Mouse (Mus musculus) kidney, adult 2 months (tissue): ENCODE results near the gene Tmem199. TPM values are rescaled to one million over a fixed set of nuclear protein-coding genes. Genes with fewer than 3 reads are reported as not detected.

Experiments used
- DNase-seq: peaks from one replicate; pipeline ENCODE4 v3.0.0; 2021
- H3K27ac ChIP-seq: fragments of 200-500 bp; 2 replicates; pipeline ENCODE4 v1.5.1; 2012; ENCODE audit warnings: low read depth, low read length, control low read depth, inconsistent platforms; ENCODE audit not compliant: insufficient read depth
- H3K27me3 ChIP-seq: fragments of 200-500 bp; replicated peaks from 2 replicates; pipeline ENCODE4 v1.6.1; 2012; ENCODE audit warnings: mild to moderate bottlenecking, moderate library complexity, low read length, inconsistent platforms; ENCODE audit not compliant: control insufficient read depth, insufficient read depth
- H3K36me3 ChIP-seq: fragments of 200-500 bp; 2 replicates; pipeline ENCODE4 v1.6.1; 2012; ENCODE audit warnings: mild to moderate bottlenecking, moderate library complexity, low read length, inconsistent platforms; ENCODE audit not compliant: control insufficient read depth, insufficient read depth
- H3K4me1 ChIP-seq: fragments of 200-500 bp; 2 replicates; pipeline ENCODE4 v1.6.1; 2011; ENCODE audit warnings: low read length; ENCODE audit not compliant: control insufficient read depth, insufficient read depth
- H3K4me3 ChIP-seq: fragments of 200-500 bp; 2 replicates; pipeline ENCODE4 v1.5.1; 2011; ENCODE audit warnings: mild to moderate bottlenecking, low read depth, low read length, control low read depth; ENCODE audit not compliant: insufficient read depth
- CTCF ChIP-seq: fragments of 200-500 bp; conservative IDR thresholded peaks from 2 replicates; pipeline ENCODE4 v1.5.1; 2011; ENCODE audit warnings: low read depth, mild to moderate bottlenecking, control low read depth, low read length, moderate library complexity, mixed read lengths; ENCODE audit not compliant: insufficient read depth, insufficient read length
- POLR2A ChIP-seq: fragments of 200-500 bp; IDR thresholded peaks from one replicate; pipeline ENCODE4 v1.6.1; 2011; ENCODE audit warnings: low read depth, low read length, control low read depth
- WGBS: fragments of 180-500 bp; shearing (Covaris S2); methylation state at CpG from one replicate; pipeline ENCODE4 v1.1.7; 2018; 5-methylcytosine and 5-hydroxymethylcytosine counted together
- polyA plus RNA-seq: library from polyadenylated mRNA; depleted of rRNA; stranded (reverse); fragments of >200 nt; gene quantifications from 2 replicates; pipeline ENCODE4 v1.2.3, GENCODE M21; 2012; rRNA removed

Tmem199 gene
- polyA plus RNA-seq: 14.0 and 15.9 TPM in 2 replicates

- H3K4me3 ChIP-seq: peak within 1 kb of the TSS; percentile 91
- under 1% methylated on average over 61 of the region's 67 CpGs for WGBS
- TF ChIP-seq CTCF (no peak), POLR2A (peak; percentile 6)
- peak within 1 kb of the TSS; percentile 61 for H3K27ac ChIP-seq
- peak; percentile 95 for DNase-seq
- peaks cover 5% of the 10 kb centered on the region; the same call in 1 of the 2 replicates for H3K4me1 ChIP-seq
- H3K36me3 ChIP-seq: peaks cover 3% of the 10 kb centered on the region
- no peaks in the 10 kb centered on the region for H3K27me3 ChIP-seq
Measured at GRCm38 (mm10) chr11:78512025-78512957, at the start of gene Tmem199, which contains the start of gene Poldip2. Gene Tmem199, minus strand, starts transcription at chr11:78512172. Gene Poldip2, plus strand, starts transcription at chr11:78512193.

- Histone ChIP-seq H3K4me1 (peaks cover 3% of the 10 kb centered on the region; the same call in 1 of the 2 replicates), H3K4me3 (no peak overlapping the region), H3K27me3 (no peaks in the 10 kb centered on the region), H3K36me3 (no peaks in the 10 kb centered on the region), H3K27ac (no peak overlapping the region)
- peak; percentile 85 for DNase-seq
- TF ChIP-seq POLR2A (no peak), CTCF (peak; percentile 85)
- WGBS: 9% methylated on average over 4 of the region's 4 CpGs
Measured at GRCm38 (mm10) chr11:78560447-78560846, 48.5 kb upstream of the Tmem199 start.

- WGBS: 43% methylated on average over 8 of the region's 8 CpGs
- peak; percentile 77 for DNase-seq
- H3K27ac ChIP-seq: peak overlapping the region; percentile 21; the same call in 1 of the 2 replicates
- no peaks in the 10 kb centered on the region for H3K27me3 ChIP-seq
- peaks cover 3% of the 10 kb centered on the region; the same call in 1 of the 2 replicates for H3K4me1 ChIP-seq
- no peak for TF ChIP-seq POLR2A
- peak; percentile 76 for TF ChIP-seq CTCF
- H3K4me3 ChIP-seq: no peak overlapping the region
- no peaks in the 10 kb centered on the region for H3K36me3 ChIP-seq
Measured at GRCm38 (mm10) chr11:78557241-78557640, 45.3 kb upstream of the Tmem199 start.

GRCm38 (mm10) chr11:78556070-78556469, 44.1 kb upstream of the Tmem199 start:
- 69% methylated on average over 4 of the region's 4 CpGs for WGBS
- Histone ChIP-seq H3K36me3 (no peaks in the 10 kb centered on the region), H3K4me1 (peaks cover 6% of the 10 kb centered on the region; the same call in 1 of the 2 replicates), H3K27ac (peak overlapping the region; percentile 46; the same call in 1 of the 2 replicates), H3K27me3 (no peaks in the 10 kb centered on the region), H3K4me3 (no peak overlapping the region)
- no peak for DNase-seq
- TF ChIP-seq POLR2A: no peak
- no peak for TF ChIP-seq CTCF

GRCm38 (mm10) chr11:78555623-78556022, 43.7 kb upstream of the Tmem199 start:
- H3K4me1 ChIP-seq: peaks cover 8% of the 10 kb centered on the region; the same call in 1 of the 2 replicates
- TF ChIP-seq CTCF: no peak
- no peak for TF ChIP-seq POLR2A
- H3K27me3 ChIP-seq: no peaks in the 10 kb centered on the region
- WGBS: 77% methylated on average over 3 of the region's 3 CpGs
- no peak overlapping the region for H3K4me3 ChIP-seq
- DNase-seq: no peak
- H3K36me3 ChIP-seq: no peaks in the 10 kb centered on the region
- H3K27ac ChIP-seq: no peak overlapping the region

- H3K4me3 ChIP-seq: peak overlapping the region; percentile 45
- peaks cover 11% of the 10 kb centered on the region; the same call in 1 of the 2 replicates for H3K4me1 ChIP-seq
- TF ChIP-seq CTCF: no peak
- no peak for TF ChIP-seq POLR2A
- 33% methylated on average over 6 of the region's 6 CpGs for whole genome bisulfite sequencing
- no peak for DNase-seq
- no peaks in the 10 kb centered on the region for H3K27me3 ChIP-seq
- H3K36me3 ChIP-seq: no peaks in the 10 kb centered on the region
- H3K27ac ChIP-seq: no peak overlapping the region
Measured at GRCm38 (mm10) chr11:78551059-78551398, 39.1 kb upstream of the Tmem199 start.
